Mouse (Mus musculus) neural tube, embryonic 11.5 days (tissue): ENCODE results near the gene Cx3cr1. TPM values are rescaled to one million over a fixed set of nuclear protein-coding genes. Genes with fewer than 3 reads are reported as not detected.

Experiments used
- ATAC-seq: fragments of 200-750 bp; cut with Nextera tagmentation; 2 replicates; pipeline ENCODE4 v1.8.0; 2017; ENCODE audit warnings: moderate number of reproducible peaks, mild to moderate bottlenecking, moderate TSS enrichment, moderate library complexity; ENCODE audit not compliant: insufficient read depth, low FRiP score, low TSS enrichment
- DNase-seq: peaks from one replicate; pipeline ENCODE4 v3.0.0-alpha.2; 2015; ENCODE audit warnings: low spot score
- H3K27ac ChIP-seq: fragments of 300-500 bp; sonication (generic); 2 replicates; pipeline ENCODE4 v1.5.1; 2014; ENCODE audit warnings: low read depth, mild to moderate bottlenecking, low read length
- H3K27me3 ChIP-seq: fragments of 300-500 bp; sonication (generic); 2 replicates; pipeline ENCODE4 v1.6.1; 2014; ENCODE audit warnings: mild to moderate bottlenecking, low read length, mixed read lengths; ENCODE audit not compliant: control insufficient read depth, insufficient read depth
- H3K36me3 ChIP-seq: fragments of 300-500 bp; sonication (generic); 2 replicates; pipeline ENCODE4 v1.6.1; 2014; ENCODE audit warnings: mild to moderate bottlenecking, low read length, moderate library complexity, mixed read lengths; ENCODE audit not compliant: control insufficient read depth, insufficient read depth
- H3K4me1 ChIP-seq: fragments of 300-500 bp; sonication (generic); 2 replicates; pipeline ENCODE4 v1.6.1; 2014; ENCODE audit warnings: low read length, mixed read lengths; ENCODE audit not compliant: control insufficient read depth, insufficient read depth
- H3K4me2 ChIP-seq: fragments of 300-500 bp; sonication (generic); 2 replicates; pipeline ENCODE4 v1.6.1; 2014; ENCODE audit warnings: low read depth, mild to moderate bottlenecking, moderate library complexity
- H3K4me3 ChIP-seq: fragments of 300-500 bp; sonication (generic); 2 replicates; pipeline ENCODE4 v1.5.1; 2014; ENCODE audit warnings: low read depth, low read length
- H3K9ac ChIP-seq: fragments of 300-500 bp; sonication (generic); 2 replicates; pipeline ENCODE4 v1.6.1; 2014; ENCODE audit warnings: mild to moderate bottlenecking, low read length
- H3K9me3 ChIP-seq: fragments of 300-500 bp; sonication (generic); 2 replicates; pipeline ENCODE4 v1.6.1; 2016; ENCODE audit warnings: low read length; ENCODE audit not compliant: control insufficient read depth
- WGBS: fragments of 180-500 bp; shearing (Covaris S2); extraction: QIAGEN DNeasy Blood & Tissue Kit; methylation state at CpG from one replicate; pipeline ENCODE4 v1.1.7; 2014; 5-methylcytosine and 5-hydroxymethylcytosine counted together
- polyA plus RNA-seq: library from polyadenylated mRNA; unstranded; fragments of >200 nt; fragmentation: Nextera tagmentation; extraction: Ambion mirVana; gene quantifications from 2 replicates; pipeline ENCODE4 v1.2.1, GENCODE M21; 2014

Cx3cr1 gene
- polyA plus RNA-seq, 1 experiment from 2014 or later, result 2.9 TPM

DNA sequence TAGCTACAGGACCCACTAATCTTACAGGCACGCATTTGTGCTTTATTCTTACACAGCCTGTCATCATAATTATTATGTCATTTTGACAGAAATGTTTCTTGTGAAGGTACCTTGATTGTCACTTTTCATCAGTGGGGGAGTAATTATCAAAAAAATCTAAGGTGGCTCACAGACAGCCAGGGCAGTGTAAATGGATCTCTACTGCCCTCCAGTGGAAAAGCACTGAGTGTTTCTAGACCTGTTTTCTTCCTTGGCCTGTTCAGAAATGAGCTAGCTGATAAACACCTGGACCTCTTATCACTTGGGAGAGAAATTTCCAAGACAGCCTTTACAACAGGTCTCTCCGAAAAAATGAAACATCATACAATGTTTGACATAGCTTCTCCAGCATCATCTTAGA, 179.0 kb downstream of the Cx3cr1 start:
- no peak overlapping the region for H3K27ac ChIP-seq
- no peak overlapping the region for H3K9ac ChIP-seq
- WGBS, result 53% methylated on average over 2 of the region's 2 CpGs
- no peaks in the 10 kb centered on the region for H3K36me3 ChIP-seq
- H3K9me3 ChIP-seq, result no peaks in the 10 kb centered on the region
- peaks cover 4% of the 10 kb centered on the region for H3K4me1 ChIP-seq
- no peak overlapping the region for H3K4me2 ChIP-seq
- H3K4me3 ChIP-seq, result no peak overlapping the region
- ATAC-seq (no peak), DNase-seq (peak; percentile 21)
- H3K27me3 ChIP-seq, result no peaks in the 10 kb centered on the region

DNA sequence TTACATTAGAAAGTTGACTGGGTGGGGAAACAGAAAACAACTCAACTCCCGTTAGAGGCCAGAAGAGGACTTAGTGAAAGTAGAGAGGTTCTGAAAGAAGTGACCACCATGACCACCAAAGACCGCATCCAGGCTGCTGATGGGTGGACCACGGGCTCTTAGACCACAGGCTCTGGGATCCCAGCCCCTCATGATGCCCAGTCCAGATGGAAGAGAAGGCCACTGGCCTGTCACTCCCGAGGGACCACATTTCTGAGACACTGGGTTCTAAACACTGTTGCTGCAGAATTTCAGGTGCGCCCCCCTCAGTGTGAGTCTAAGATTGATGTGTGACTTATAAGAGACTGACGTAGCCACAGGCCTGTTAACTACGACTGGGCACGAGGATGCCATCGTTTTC, 180.2 kb downstream of the Cx3cr1 start:
- Histone ChIP-seq H3K36me3 (no peaks in the 10 kb centered on the region), H3K4me1 (no peaks in the 10 kb centered on the region), H3K27ac (no peak overlapping the region), H3K27me3 (no peaks in the 10 kb centered on the region), H3K9me3 (no peaks in the 10 kb centered on the region), H3K4me2 (no peak overlapping the region), H3K9ac (no peak overlapping the region), H3K4me3 (no peak overlapping the region)
- no peak for ATAC-seq
- WGBS, result 84% methylated on average over 9 of the region's 9 CpGs
- no peak for DNase-seq

DNA sequence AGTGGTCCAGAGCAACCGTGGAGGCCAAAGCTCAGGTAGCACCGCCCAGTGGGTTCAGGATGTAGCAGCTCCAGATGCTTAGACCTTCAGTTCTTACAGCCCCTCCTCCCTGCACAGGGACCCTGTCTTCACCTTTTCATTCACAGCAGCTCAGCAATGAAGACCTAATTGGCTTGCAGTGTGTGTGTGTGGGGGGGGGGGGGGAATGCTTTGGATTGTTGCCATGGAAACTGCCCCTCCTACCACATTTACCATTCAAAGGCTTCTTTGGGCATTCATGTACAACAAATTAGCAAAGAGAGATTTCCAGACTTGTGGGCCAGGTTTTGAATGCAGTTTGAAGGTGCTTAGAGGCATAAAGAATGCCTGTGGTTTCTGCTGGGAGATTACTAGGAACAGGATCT, 180.8 kb downstream of the Cx3cr1 start:
- H3K9ac ChIP-seq, result no peak overlapping the region
- ATAC-seq (peak; percentile 63; the same call in 1 of the 2 replicates), DNase-seq (peak; percentile 45)
- no peaks in the 10 kb centered on the region for H3K27me3 ChIP-seq
- H3K4me1 ChIP-seq, result no peaks in the 10 kb centered on the region
- no peak overlapping the region for H3K4me2 ChIP-seq
- 52% methylated on average over 2 of the region's 2 CpGs for WGBS
- H3K27ac ChIP-seq, result no peak overlapping the region
- H3K4me3 ChIP-seq, result no peak overlapping the region
- no peaks in the 10 kb centered on the region for H3K9me3 ChIP-seq
- H3K36me3 ChIP-seq, result no peaks in the 10 kb centered on the region

DNA sequence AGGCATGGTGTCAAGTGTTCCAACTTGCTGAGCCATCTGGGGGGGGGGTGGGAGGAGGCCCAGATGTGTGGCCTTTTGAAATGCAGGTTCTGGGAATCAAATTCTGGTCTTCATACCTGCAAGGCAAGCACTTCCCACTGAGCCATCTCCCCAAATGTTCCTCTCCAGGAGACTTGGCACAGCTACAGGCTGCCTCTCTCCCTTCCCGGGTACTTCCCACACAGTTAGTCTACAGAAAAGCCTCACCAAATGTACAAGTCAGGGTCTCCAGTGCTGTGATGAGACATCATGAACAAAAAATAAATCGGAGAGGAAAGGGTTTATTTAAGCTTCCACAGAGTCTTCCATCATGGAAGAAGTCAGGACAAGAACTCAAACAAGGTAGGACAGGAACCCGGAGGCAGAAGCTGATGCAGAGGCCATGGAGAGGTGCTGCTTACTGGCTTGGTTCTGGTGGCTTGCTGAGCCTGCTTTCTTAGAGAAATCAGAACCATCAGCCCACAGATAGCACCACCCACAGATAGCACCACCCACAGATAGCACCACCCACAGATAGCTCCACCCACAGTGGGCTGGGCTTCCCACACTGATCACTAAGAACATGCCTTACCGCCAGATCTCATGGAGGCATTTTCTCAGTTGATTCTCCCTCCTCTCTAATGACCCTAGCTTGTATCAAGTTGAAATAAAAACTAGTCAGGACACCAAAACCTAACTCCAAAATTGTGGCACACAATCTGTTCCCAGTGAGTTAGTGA, 182.4 kb downstream of the Cx3cr1 start:
- Histone ChIP-seq H3K4me3 (no peak overlapping the region), H3K4me1 (no peaks in the 10 kb centered on the region), H3K9me3 (no peaks in the 10 kb centered on the region), H3K27me3 (no peaks in the 10 kb centered on the region), H3K9ac (no peak overlapping the region), H3K27ac (no peak overlapping the region), H3K36me3 (no peaks in the 10 kb centered on the region), H3K4me2 (no peak overlapping the region)
- WGBS, result 81% methylated on average over 4 of the region's 4 CpGs
- no peak for ATAC-seq
- DNase-seq, result no peak

DNA sequence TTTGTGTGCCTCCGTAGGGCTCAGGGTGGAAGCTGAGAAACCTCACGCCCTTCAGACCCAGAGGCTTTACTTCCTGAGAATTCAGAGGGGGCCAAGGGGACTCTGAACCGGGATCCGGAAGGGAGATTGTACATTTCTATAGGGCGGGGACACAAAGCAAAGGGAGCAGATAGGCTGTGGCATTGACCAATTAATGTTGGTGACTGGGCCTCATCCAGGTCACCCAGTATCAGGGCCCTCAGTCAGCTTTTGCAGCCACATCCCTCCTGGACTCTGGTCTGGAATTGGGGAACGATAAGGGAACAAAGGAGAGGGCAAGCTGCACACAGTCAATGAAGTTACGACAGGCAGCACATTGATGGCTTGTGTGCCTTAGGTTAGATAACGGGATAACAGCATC, 215.5 kb downstream of the Cx3cr1 start:
- Histone ChIP-seq H3K4me3 (no peak overlapping the region), H3K4me2 (no peak overlapping the region), H3K27me3 (no peaks in the 10 kb centered on the region), H3K27ac (no peak overlapping the region), H3K9me3 (peaks cover 2% of the 10 kb centered on the region; the same call in 1 of the 2 replicates), H3K4me1 (no peaks in the 10 kb centered on the region), H3K9ac (no peak overlapping the region), H3K36me3 (no peaks in the 10 kb centered on the region)
- no peak for ATAC-seq
- DNase-seq, result no peak
- 61% methylated on average over 8 of the region's 8 CpGs for WGBS

DNA sequence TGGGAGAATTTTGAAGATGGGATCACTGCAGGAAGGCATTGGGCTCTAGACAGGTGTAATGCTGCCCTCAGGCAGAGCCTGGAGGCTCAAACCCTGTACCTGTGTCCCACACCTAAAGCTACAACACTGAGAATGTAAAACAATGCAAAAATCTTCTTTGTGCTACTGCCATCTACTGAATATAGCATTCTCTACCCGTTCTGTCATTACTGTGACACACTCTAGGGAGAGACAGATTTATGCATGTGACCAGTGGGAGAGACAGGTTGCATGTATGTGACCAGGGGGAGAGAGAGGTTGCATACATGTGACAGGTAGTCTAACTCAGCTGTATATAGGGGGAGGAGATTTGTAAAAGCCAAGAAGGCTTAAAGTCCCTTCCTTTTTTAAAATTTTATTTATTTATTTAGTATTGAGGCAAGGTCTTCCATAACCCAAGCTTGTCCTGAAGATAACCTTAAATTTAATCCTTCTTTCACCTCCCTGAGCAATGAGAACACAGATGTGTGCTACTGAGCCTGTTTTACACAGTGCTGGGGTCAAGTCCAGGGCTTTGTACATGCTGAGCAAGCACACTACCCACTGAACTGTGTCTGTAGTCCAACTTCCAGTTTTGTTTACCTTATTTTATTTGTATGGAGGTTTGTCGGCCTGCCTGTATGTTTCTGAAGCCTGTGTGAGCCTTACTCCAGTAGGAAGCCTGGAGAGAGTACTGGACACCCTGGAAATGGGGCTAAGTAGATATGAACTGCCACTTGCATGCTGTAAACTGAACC, 216.4 kb downstream of the Cx3cr1 start:
- 74% methylated on average over 2 of the region's 2 CpGs for WGBS
- Histone ChIP-seq H3K27ac (no peak overlapping the region), H3K4me1 (no peaks in the 10 kb centered on the region), H3K36me3 (no peaks in the 10 kb centered on the region), H3K4me2 (no peak overlapping the region), H3K9me3 (peaks cover 2% of the 10 kb centered on the region; the same call in 1 of the 2 replicates), H3K4me3 (no peak overlapping the region), H3K9ac (no peak overlapping the region), H3K27me3 (no peaks in the 10 kb centered on the region)
- ATAC-seq (no peak), DNase-seq (no peak)

DNA sequence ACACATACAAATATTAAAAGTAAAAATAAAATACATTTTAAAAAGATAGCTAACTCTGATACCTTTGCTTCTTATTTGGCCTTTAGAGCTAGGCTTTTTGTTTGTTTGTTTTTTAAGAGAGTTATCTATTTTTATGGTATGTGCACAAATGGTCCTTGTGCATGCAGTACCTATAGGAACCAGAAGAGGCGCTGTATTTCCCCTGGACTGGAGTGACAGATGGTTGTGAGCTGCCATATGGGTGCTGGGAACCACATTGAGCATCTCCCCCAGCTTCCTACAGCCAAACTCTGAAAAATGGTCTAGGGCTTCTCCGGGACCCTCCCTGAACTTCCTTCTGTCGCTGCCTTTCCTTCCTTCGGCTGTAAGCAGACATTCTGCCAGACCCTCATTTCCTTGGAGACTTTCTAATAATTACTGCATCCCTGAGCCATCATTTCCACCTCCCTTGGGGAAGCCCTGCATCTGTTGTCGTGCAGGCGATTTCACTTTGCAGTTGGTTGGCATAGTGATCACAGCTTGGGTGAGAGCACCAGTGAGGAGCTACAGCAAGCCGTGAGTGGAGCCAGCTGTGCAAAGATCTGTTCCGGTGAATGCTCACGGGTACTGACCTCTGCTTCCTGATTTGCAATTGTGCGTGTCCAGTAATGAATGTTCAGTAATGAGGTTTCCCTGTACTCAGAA, 217.2 kb downstream of the Cx3cr1 start:
- no peak for ATAC-seq
- no peaks in the 10 kb centered on the region for H3K4me1 ChIP-seq
- DNase-seq, result no peak
- WGBS, result 64% methylated on average over 10 of the region's 10 CpGs
- no peaks in the 10 kb centered on the region for H3K36me3 ChIP-seq
- no peak overlapping the region for H3K9ac ChIP-seq
- no peaks in the 10 kb centered on the region; the same call in 1 of the 2 replicates for H3K9me3 ChIP-seq
- no peak overlapping the region for H3K4me3 ChIP-seq
- H3K4me2 ChIP-seq, result no peak overlapping the region
- no peak overlapping the region for H3K27ac ChIP-seq
- no peaks in the 10 kb centered on the region for H3K27me3 ChIP-seq
